Mouse (Mus musculus) gastrocnemius, postnatal 14 days (tissue): ENCODE results near the gene Pdia6. TPM values are rescaled to one million over a fixed set of nuclear protein-coding genes. Genes with fewer than 3 reads are reported as not detected.
A peak's percentile ranks its signal among the peaks of the same experiment; 100 is the strongest.

Source experiments
- DNase-seq: peaks from one replicate; pipeline ENCODE4 v3.0.0; 2021; ENCODE audit warnings: mixed read lengths
- intact Hi-C: fragments of 180-260 bp; cut with DNase I; formaldehyde crosslinking; loops from one replicate; pipeline ENCODE4 v1.15.1; 2025; ENCODE audit warnings: low total_unique reads
- long read RNA-seq, 2 experiments: library from polyadenylated mRNA; stranded (forward); transcript quantifications; one replicate each; pipeline ENCODE4 v2.0.0; 2021
- total RNA-seq, 2 experiments: library from RNA; stranded (reverse); gene quantifications; 2 replicates each; pipeline ENCODE4 v1.2.3; 2021

The Pdia6 gene
- 10 to 100 TPM; 55.3 to 68.7 TPM for total RNA-seq
- long read RNA-seq, experiment 1, transcript Pdia6-201 (13 exons, 2,175 nt) = major isoform, 105 of 112 reads
- long read RNA-seq, experiment 1, partial matches to known transcripts = 2 of 112 reads
- long read RNA-seq, experiment 1, other reads (novel, unspliced or antisense) = 5 of 112 reads
- long read RNA-seq, experiment 2, transcript Pdia6-201 (13 exons, 2,175 nt) = major isoform, 107 of 113 reads
- long read RNA-seq, experiment 2, partial matches to known transcripts = 4 of 113 reads
- long read RNA-seq, experiment 2, other reads (novel, unspliced or antisense) = 2 of 113 reads

- DNase-seq = peak; percentile 93
- intact Hi-C loops = no loop called here
These were observed at the start of gene Pdia6 for GRCm38 (mm10) chr12:17265971-17266672. Gene Pdia6 (plus strand): TSS chr12:17266545.

GRCm38 (mm10) chr12:17218390-17218789 is 48.0 kb upstream of the Pdia6 start:
- intact Hi-C loops = no loop called here

GRCm38 (mm10) chr12:17219107-17219506 is 47.2 kb upstream of the Pdia6 start:
- intact Hi-C loops = no loop called here
- DNase-seq = no peak

More at GRCm38 (mm10) chr12:17218390-17218789, 48.0 kb upstream of the Pdia6 start:
- no peak for DNase-seq

GRCm38 (mm10) chr12:17220631-17221030 is 45.7 kb upstream of the Pdia6 start:
- DNase-seq = peak; percentile 28
- intact Hi-C loops = no loop called here

- peak; percentile 31 for DNase-seq
- intact Hi-C loops = no loop called here
These were observed 44.4 kb upstream of the Pdia6 start for GRCm38 (mm10) chr12:17221891-17222428.

- no peak for DNase-seq
- intact Hi-C loops = no loop called here
These were observed 43.3 kb upstream of the Pdia6 start for GRCm38 (mm10) chr12:17223050-17223449.

GRCm38 (mm10) chr12:17225012-17225411 is 41.3 kb upstream of the Pdia6 start:
- peak; percentile 74 for DNase-seq
- intact Hi-C loops = no loop called here

- intact Hi-C loops = no loop called here
These were observed 38.4 kb upstream of the Pdia6 start for GRCm38 (mm10) chr12:17227903-17228302.

GRCm38 (mm10) chr12:17230581-17230980 is 35.8 kb upstream of the Pdia6 start:
- DNase-seq = no peak
- intact Hi-C loops = no loop called here

More at GRCm38 (mm10) chr12:17227903-17228302, 38.4 kb upstream of the Pdia6 start:
- no peak for DNase-seq

- no peak for DNase-seq
These were observed 34.8 kb upstream of the Pdia6 start for GRCm38 (mm10) chr12:17231513-17231912.

GRCm38 (mm10) chr12:17235535-17236313 is 30.6 kb upstream of the Pdia6 start:
- intact Hi-C loops = no loop called here
- DNase-seq = no peak

More at GRCm38 (mm10) chr12:17231513-17231912, 34.8 kb upstream of the Pdia6 start:
- intact Hi-C loops = no loop called here

GRCm38 (mm10) chr12:17238588-17239427 is 27.5 kb upstream of the Pdia6 start:
- DNase-seq = no peak
- intact Hi-C loops = no loop called here

- intact Hi-C loops = no loop called here
- no peak for DNase-seq
These were observed 27.0 kb upstream of the Pdia6 start for GRCm38 (mm10) chr12:17239428-17239688.

GRCm38 (mm10) chr12:17241016-17241415 is 25.3 kb upstream of the Pdia6 start:
- intact Hi-C loops = no loop called here
- no peak for DNase-seq

GRCm38 (mm10) chr12:17241614-17242013 is 24.7 kb upstream of the Pdia6 start:
- intact Hi-C loops = no loop called here

GRCm38 (mm10) chr12:17242041-17242440 is 24.3 kb upstream of the Pdia6 start:
- intact Hi-C loops = no loop called here

More at GRCm38 (mm10) chr12:17241614-17242013, 24.7 kb upstream of the Pdia6 start:
- no peak for DNase-seq

GRCm38 (mm10) chr12:17250962-17251361 is 15.4 kb upstream of the Pdia6 start:
- intact Hi-C loops = loop anchor here (10.0 kb wide), 1 partner anchor 446 kb away; the partner anchor contains the start of gene Greb1
- DNase-seq = no peak

More at GRCm38 (mm10) chr12:17242041-17242440, 24.3 kb upstream of the Pdia6 start:
- peak; percentile 29 for DNase-seq

- intact Hi-C loops = loop anchor here (10.0 kb wide), 1 partner anchor 448 kb away; the partner anchor contains the start of gene Greb1
- peak; percentile 54 for DNase-seq
These were observed 13.3 kb upstream of the Pdia6 start for GRCm38 (mm10) chr12:17253069-17253468.

GRCm38 (mm10) chr12:17255602-17256001 is 10.7 kb upstream of the Pdia6 start:
- intact Hi-C loops = loop anchor here (5.0 to 10.0 kb wide), 2 partner anchors 223 to 451 kb away; partner anchors contain the start of gene Greb1

More at GRCm38 (mm10) chr12:17255602-17256001, 10.7 kb upstream of the Pdia6 start:
- no peak for DNase-seq
